Mouse (Mus musculus): Measurements from ENCODE around the gene Haus6. TPM values are rescaled to one million over a fixed set of nuclear protein-coding genes. Genes with fewer than 3 reads are reported as not detected.

The Haus6 gene
- polyA plus RNA-seq, 1 experiment, result 3.3 TPM

DNA sequence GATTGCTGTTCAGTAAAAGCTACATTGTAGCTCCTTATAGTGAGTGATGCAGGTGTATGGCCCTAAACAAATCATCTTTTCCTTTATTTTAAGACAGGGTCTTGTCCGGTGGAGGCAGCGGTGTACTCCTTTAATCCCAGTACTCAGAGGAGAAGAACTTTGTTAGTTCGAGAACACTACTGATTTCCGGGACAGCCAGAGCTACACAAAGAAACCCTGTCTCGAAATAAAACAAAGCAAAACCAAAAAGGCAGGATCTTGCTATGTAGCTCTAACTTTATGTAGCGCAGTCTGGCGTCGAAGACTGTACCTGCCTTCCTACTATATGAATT lies 400 bp upstream of the Haus6 start:
- H3K36me3 ChIP-seq (ENCODE audit: control insufficient read depth, insufficient read depth), result peaks cover under 1% of the 10 kb centered on the region
- H3K79me2 ChIP-seq (ENCODE audit: control insufficient read depth, insufficient read depth), result peaks cover 41% of the 10 kb centered on the region
- H3ac ChIP-seq (ENCODE audit: control insufficient read depth, insufficient read length), result no peak overlapping the region
- H3K4me2 ChIP-seq (ENCODE audit: low read depth), result peak overlapping the region; percentile 70
- H3K4me3 ChIP-seq, result peak overlapping the region; percentile 80
- H3K27me3 ChIP-seq (ENCODE audit: control insufficient read depth, insufficient read depth, insufficient read length), result no peaks in the 10 kb centered on the region
- TF ChIP-seq REST (IDR thresholded peaks at IDR 0.05; ENCODE audit: insufficient read depth, insufficient read length), result no peak
- no peak for TF ChIP-seq SRF (IDR thresholded peaks at IDR 0.05; ENCODE audit: control insufficient read depth, insufficient read length, low read depth)
- TF ChIP-seq POLR2AphosphoS2 (IDR thresholded peaks at IDR 0.05; ENCODE audit: insufficient read length, low read depth), result no peak
- no peak for TF ChIP-seq USF1 (IDR thresholded peaks at IDR 0.05; ENCODE audit: low read depth)
- TF ChIP-seq E2F4 (IDR thresholded peaks at IDR 0.05; ENCODE audit: insufficient read depth), result no peak
- no peak for TF ChIP-seq MAX (IDR thresholded peaks at IDR 0.05; ENCODE audit: low read depth)
- TF ChIP-seq TCF3 (IDR thresholded peaks at IDR 0.05; ENCODE audit: insufficient read length, low read depth), result no peak
- TF ChIP-seq POLR2A (IDR thresholded peaks at IDR 0.05; ENCODE audit: insufficient read length, low read depth), result no peak
- TF ChIP-seq MYOD1 (IDR thresholded peaks at IDR 0.05; ENCODE audit: control insufficient read depth in 1 of 3, insufficient read length in 2 of 3, low read depth in 2 of 3), result no peak
- TF ChIP-seq CEBPB (IDR thresholded peaks at IDR 0.05; ENCODE audit: insufficient read depth, poor library complexity, severe bottlenecking), result no peak
- TF ChIP-seq TCF12 (IDR thresholded peaks at IDR 0.05; ENCODE audit: insufficient read depth, poor library complexity, severe bottlenecking), result no peak
- TF ChIP-seq MYOG (IDR thresholded peaks at IDR 0.05; ENCODE audit: control insufficient read depth in 1 of 3, insufficient read depth in 1 of 3, insufficient read length in 2 of 3, low read depth in 2 of 3), result no peak

DNA sequence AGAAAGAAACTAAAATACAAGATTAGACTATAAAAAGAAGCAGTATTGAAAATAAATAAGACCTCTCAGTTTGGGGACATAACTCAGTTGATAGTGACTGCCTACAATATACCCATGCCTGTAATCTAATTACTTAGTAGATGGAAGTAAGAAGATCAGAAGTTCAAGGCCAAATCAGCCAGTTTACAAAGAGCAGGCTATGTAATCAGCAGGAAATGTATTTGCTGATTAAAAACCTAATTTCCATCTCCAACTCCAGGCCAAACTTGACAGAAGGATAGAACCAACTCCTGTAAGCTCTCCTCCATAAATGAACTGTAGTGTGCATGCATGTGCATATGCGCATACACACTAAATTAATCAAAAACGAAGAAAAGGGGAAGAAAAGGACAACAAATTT lies 20.6 kb downstream of the Haus6 start:
- Histone ChIP-seq H3K36me3 (ENCODE audit: control insufficient read depth, insufficient read depth) (peaks cover 38% of the 10 kb centered on the region), H3K4me3 (no peak overlapping the region), H3K79me2 (ENCODE audit: control insufficient read depth, insufficient read depth) (no peaks in the 10 kb centered on the region), H3K4me2 (ENCODE audit: low read depth) (no peak overlapping the region), H3ac (ENCODE audit: control insufficient read depth, insufficient read length) (no peak overlapping the region), H3K27me3 (ENCODE audit: control insufficient read depth, insufficient read depth, insufficient read length) (no peaks in the 10 kb centered on the region)
- TF ChIP-seq REST (IDR thresholded peaks at IDR 0.05; ENCODE audit: insufficient read depth, insufficient read length), result no peak
- TF ChIP-seq E2F4 (IDR thresholded peaks at IDR 0.05; ENCODE audit: insufficient read depth), result no peak
- no peak for TF ChIP-seq MYOG (IDR thresholded peaks at IDR 0.05; ENCODE audit: control insufficient read depth in 1 of 3, insufficient read depth in 1 of 3, insufficient read length in 2 of 3, low read depth in 2 of 3)
- no peak for TF ChIP-seq MYOD1 (IDR thresholded peaks at IDR 0.05; ENCODE audit: control insufficient read depth in 1 of 3, insufficient read length in 2 of 3, low read depth in 2 of 3)
- no peak for TF ChIP-seq POLR2A (IDR thresholded peaks at IDR 0.05; ENCODE audit: insufficient read length, low read depth)
- no peak for TF ChIP-seq TCF12 (IDR thresholded peaks at IDR 0.05; ENCODE audit: insufficient read depth, poor library complexity, severe bottlenecking)

DNA sequence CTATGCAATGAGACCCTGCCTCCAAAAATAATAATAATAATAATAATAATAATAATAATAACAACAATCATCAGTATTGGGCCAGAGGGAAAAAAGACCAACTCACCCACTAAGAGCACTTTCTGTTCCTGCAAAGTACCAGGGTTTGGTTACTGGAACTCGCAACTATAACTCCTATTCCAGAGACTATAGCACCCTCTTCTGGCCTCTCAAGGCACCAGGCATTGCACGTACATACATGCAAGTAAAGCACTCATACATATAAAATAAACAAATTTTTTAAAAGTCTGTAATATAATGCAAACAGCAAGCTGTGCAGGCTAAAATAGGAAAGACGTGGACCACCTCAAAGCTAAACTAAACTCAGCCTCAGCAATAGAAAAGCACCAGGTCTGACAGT lies 23.6 kb downstream of the Haus6 start:
- no peak for TF ChIP-seq TCF12 (IDR thresholded peaks at IDR 0.05; ENCODE audit: insufficient read depth, poor library complexity, severe bottlenecking)
- no peak for TF ChIP-seq SRF (IDR thresholded peaks at IDR 0.05; ENCODE audit: control insufficient read depth, insufficient read length, low read depth)
- TF ChIP-seq TCF3 (IDR thresholded peaks at IDR 0.05; ENCODE audit: insufficient read length, low read depth), result no peak
- no peak for TF ChIP-seq POLR2A (IDR thresholded peaks at IDR 0.05; ENCODE audit: insufficient read length, low read depth)
- no peak for TF ChIP-seq USF1 (IDR thresholded peaks at IDR 0.05; ENCODE audit: low read depth)
- TF ChIP-seq REST (IDR thresholded peaks at IDR 0.05; ENCODE audit: insufficient read depth, insufficient read length), result no peak
- no peak for TF ChIP-seq POLR2AphosphoS2 (IDR thresholded peaks at IDR 0.05; ENCODE audit: insufficient read length, low read depth)
- no peak for TF ChIP-seq MYOG (IDR thresholded peaks at IDR 0.05; ENCODE audit: control insufficient read depth in 1 of 3, insufficient read depth in 1 of 3, insufficient read length in 2 of 3, low read depth in 2 of 3)
- TF ChIP-seq MAX (IDR thresholded peaks at IDR 0.05; ENCODE audit: low read depth), result no peak
- TF ChIP-seq E2F4 (IDR thresholded peaks at IDR 0.05; ENCODE audit: insufficient read depth), result no peak
- no peak for TF ChIP-seq MYOD1 (IDR thresholded peaks at IDR 0.05; ENCODE audit: control insufficient read depth in 1 of 3, insufficient read length in 2 of 3, low read depth in 2 of 3)
- no peak for TF ChIP-seq CEBPB (IDR thresholded peaks at IDR 0.05; ENCODE audit: insufficient read depth, poor library complexity, severe bottlenecking)
- peaks cover 46% of the 10 kb centered on the region for H3K36me3 ChIP-seq (ENCODE audit: control insufficient read depth, insufficient read depth)
- no peaks in the 10 kb centered on the region for H3K79me2 ChIP-seq (ENCODE audit: control insufficient read depth, insufficient read depth)
- H3K4me3 ChIP-seq, result no peak overlapping the region
- no peak overlapping the region for H3K4me2 ChIP-seq (ENCODE audit: low read depth)
- no peak overlapping the region for H3ac ChIP-seq (ENCODE audit: control insufficient read depth, insufficient read length)
- H3K27me3 ChIP-seq (ENCODE audit: control insufficient read depth, insufficient read depth, insufficient read length), result no peaks in the 10 kb centered on the region

DNA sequence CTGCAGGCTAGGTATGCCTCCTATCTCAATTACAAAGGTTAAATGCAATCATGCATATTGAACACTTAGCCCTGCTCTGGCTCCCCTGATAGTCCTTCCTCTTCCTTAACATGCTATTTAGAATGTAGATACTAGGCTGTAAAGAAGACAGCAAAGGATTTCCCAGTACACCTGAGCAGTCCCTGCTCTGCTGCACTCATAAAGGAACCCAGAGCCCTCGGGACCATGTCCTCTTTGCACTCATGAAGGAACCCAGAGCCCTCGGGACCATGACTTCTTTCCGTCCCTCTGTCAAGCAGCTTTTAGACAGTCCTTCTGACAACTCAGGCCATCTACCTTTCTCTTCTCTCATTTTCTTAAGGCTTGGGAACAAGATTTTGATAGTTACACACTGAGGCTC lies 31.3 kb downstream of the Haus6 start:
- Histone ChIP-seq H3K4me2 (ENCODE audit: low read depth) (no peak overlapping the region), H3ac (ENCODE audit: control insufficient read depth, insufficient read length) (no peak overlapping the region), H3K27me3 (ENCODE audit: control insufficient read depth, insufficient read depth, insufficient read length) (no peaks in the 10 kb centered on the region), H3K36me3 (ENCODE audit: control insufficient read depth, insufficient read depth) (peaks cover 26% of the 10 kb centered on the region), H3K4me3 (no peak overlapping the region), H3K79me2 (ENCODE audit: control insufficient read depth, insufficient read depth) (peaks cover 24% of the 10 kb centered on the region)
- TF ChIP-seq POLR2A (IDR thresholded peaks at IDR 0.05; ENCODE audit: insufficient read length, low read depth) (no peak), REST (IDR thresholded peaks at IDR 0.05; ENCODE audit: insufficient read depth, insufficient read length) (no peak), USF1 (IDR thresholded peaks at IDR 0.05; ENCODE audit: low read depth) (no peak), CEBPB (IDR thresholded peaks at IDR 0.05; ENCODE audit: insufficient read depth, poor library complexity, severe bottlenecking) (no peak), SRF (IDR thresholded peaks at IDR 0.05; ENCODE audit: control insufficient read depth, insufficient read length, low read depth) (no peak), TCF3 (IDR thresholded peaks at IDR 0.05; ENCODE audit: insufficient read length, low read depth) (no peak), POLR2AphosphoS2 (IDR thresholded peaks at IDR 0.05; ENCODE audit: insufficient read length, low read depth) (no peak), MYOD1 (IDR thresholded peaks at IDR 0.05; ENCODE audit: control insufficient read depth in 1 of 3, insufficient read length in 2 of 3, low read depth in 2 of 3) (no peak), MYOG (IDR thresholded peaks at IDR 0.05; ENCODE audit: control insufficient read depth in 1 of 3, insufficient read depth in 1 of 3, insufficient read length in 2 of 3, low read depth in 2 of 3) (no peak), E2F4 (IDR thresholded peaks at IDR 0.05; ENCODE audit: insufficient read depth) (no peak), TCF12 (IDR thresholded peaks at IDR 0.05; ENCODE audit: insufficient read depth, poor library complexity, severe bottlenecking) (no peak), MAX (IDR thresholded peaks at IDR 0.05; ENCODE audit: low read depth) (no peak)

DNA sequence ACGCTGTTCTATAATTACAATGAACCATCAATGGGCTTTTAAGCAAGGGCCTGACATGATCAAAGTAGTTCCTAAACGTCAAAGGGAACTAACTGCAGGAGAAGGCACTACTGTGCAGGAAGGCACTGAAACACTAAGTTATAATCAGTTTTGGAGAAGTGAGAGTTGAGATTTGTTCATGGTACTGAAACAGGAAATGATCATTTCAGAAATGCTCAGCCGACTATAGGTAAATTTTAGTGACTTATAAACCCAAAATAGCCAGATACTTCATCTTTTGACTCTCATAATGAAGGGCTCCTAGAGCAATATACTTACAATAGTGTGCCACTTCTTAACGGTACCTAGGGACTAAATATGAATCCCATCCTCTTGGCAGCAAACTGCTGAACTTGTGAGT lies 31.8 kb downstream of the Haus6 start:
- H3K79me2 ChIP-seq (ENCODE audit: control insufficient read depth, insufficient read depth), result peaks cover 25% of the 10 kb centered on the region
- H3K4me3 ChIP-seq, result no peak overlapping the region
- H3ac ChIP-seq (ENCODE audit: control insufficient read depth, insufficient read length), result no peak overlapping the region
- H3K27me3 ChIP-seq (ENCODE audit: control insufficient read depth, insufficient read depth, insufficient read length), result no peaks in the 10 kb centered on the region
- TF ChIP-seq POLR2AphosphoS2 (IDR thresholded peaks at IDR 0.05; ENCODE audit: insufficient read length, low read depth) (no peak), USF1 (IDR thresholded peaks at IDR 0.05; ENCODE audit: low read depth) (no peak), MYOD1 (IDR thresholded peaks at IDR 0.05; ENCODE audit: control insufficient read depth in 1 of 3, insufficient read length in 2 of 3, low read depth in 2 of 3) (no peak), REST (IDR thresholded peaks at IDR 0.05; ENCODE audit: insufficient read depth, insufficient read length) (no peak), TCF12 (IDR thresholded peaks at IDR 0.05; ENCODE audit: insufficient read depth, poor library complexity, severe bottlenecking) (no peak), CEBPB (IDR thresholded peaks at IDR 0.05; ENCODE audit: insufficient read depth, poor library complexity, severe bottlenecking) (no peak), E2F4 (IDR thresholded peaks at IDR 0.05; ENCODE audit: insufficient read depth) (no peak)
- H3K4me2 ChIP-seq (ENCODE audit: low read depth), result no peak overlapping the region
- H3K36me3 ChIP-seq (ENCODE audit: control insufficient read depth, insufficient read depth), result peaks cover 24% of the 10 kb centered on the region

Measured in myocyte (in vitro differentiated cells).